Mouse (Mus musculus) frontal cortex, postnatal 25 days (tissue): Measurements from ENCODE around the gene Dner.

Source experiments
- DNase-seq, 2 experiments: peaks; one replicate each; pipeline ENCODE4 v3.0.0; 2022; ENCODE audit warnings: low spot score in 2 of 2

Gene Dner

DNA sequence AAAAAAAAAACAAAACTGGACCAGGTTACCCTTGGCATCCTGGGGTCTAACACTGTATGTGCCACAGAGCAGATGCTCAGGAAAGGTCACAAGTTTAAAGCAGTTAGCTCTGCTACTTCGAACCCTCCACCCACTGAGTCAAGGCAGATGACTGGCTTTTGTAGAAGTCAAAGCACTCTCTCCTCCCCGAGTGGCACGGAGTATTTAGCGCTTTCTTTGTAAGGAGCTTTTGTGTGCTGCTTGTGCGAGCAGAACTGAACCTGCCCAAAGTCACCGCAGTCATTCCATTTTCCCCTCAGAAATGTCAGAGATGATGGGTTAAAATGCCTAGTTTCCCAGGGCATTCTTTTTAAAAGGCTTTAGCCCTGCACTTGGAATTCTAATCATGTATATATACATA, 59.1 kb downstream of the Dner start:
- DNase-seq, result no peak

- no peak for DNase-seq
Measured at GRCm38 (mm10) chr1:84628244-84628643, 67.8 kb downstream of the Dner start.

DNA sequence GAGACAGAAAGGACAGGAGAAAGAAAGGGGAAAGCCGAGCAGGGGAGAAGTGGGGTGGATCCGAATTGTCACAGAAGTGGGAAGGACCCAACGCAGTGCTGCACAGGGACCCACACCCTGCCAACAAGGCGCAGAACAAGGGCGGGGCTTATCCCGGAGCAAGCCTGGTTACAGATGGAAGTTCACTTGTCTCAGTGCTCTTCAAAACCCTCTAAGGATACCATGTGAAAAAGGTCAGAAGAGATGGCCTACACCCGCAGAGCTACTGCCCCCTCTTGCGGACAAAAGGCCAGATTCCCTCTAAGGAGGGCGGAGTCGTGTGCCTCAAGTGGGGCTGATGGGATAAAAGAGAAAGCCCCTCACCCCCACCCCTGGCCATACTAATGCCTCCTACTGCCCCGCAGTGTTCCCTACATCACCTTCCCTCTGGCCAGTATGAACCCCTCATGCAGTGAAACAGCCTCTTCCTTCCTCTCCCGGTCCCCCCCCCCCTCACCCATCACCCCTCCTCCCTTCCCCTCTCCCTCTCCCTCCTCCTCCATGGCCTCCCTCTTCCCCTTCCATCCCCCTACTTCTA, 73.0 kb downstream of the Dner start:
- DNase-seq, result no peak

- peak; percentile 45 for DNase-seq
Measured at GRCm38 (mm10) chr1:84621308-84621707, 74.7 kb downstream of the Dner start.

DNA sequence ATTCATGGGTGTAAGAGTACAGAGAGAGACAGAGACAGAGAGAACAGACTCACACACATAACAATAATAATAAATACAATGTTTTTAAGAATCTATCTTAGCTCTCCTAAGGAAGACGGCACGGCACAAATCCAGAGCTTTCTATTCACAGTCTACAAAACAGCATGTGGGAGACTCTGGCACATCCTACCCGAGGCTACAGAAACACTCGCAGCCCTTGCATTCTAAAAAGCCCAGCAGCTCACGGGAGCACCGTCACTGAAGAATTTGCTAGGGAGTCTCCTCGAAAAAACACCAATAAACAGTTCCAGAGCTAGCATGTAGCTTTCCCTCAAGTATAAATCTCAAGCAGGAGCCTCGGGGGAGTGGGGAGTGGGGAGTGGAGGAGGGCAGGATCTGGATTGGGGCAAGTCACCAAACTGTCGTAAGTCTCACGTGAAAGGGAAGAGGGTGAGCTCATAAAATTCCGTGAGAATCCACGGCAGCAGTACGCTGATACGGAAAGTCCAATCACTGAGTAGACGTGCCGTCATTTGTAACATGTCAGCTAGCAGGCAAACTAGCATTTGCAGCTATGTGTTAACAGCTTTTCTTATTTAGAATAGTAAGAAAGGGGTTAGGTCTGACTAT, 76.8 kb downstream of the Dner start:
- DNase-seq, result peak; percentile 28 to 39

- DNase-seq, result no peak
Measured at GRCm38 (mm10) chr1:84618094-84618493, 77.9 kb downstream of the Dner start.

GRCm38 (mm10) chr1:84616133-84616532, 79.9 kb downstream of the Dner start:
- DNase-seq, result no peak

DNA sequence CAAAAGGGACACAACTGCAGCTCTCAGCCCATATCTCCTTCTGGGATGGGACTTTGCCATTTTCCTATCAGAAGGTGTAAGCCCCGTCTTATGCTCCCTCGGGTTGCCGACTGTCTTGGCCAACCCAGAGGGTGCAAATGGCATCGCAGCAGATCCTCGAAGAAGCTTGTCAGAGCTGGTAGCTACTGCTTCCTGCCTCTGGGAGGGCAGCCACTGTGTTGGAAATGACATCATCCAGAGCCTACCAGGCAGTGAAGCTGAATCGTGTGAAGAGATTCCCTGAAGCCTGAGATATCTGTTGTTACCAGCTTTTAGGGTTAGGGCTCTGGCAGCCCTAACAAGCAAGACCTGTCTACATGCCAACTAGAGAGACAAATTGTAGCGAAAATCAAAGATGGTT, 81.4 kb downstream of the Dner start:
- no peak for DNase-seq

DNA sequence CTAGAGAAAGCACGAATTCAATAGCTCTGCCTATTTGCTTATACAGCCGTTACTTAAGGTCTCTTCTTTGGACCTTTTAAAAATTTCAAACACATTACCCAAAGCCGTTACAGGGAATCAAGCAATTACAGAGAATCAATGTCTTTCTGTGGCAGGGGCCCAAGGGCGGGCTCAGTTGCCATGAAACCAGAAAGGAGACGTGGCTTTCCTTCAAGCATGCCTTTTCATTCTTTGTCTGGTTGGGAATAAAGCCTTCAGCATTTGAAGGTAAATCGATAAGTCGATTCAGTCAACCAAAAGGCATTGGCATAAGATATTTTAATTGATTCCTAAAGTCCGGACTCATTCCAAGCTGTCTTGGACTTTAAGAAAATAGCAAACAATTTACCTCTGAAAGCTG, 82.9 kb downstream of the Dner start:
- no peak for DNase-seq

DNA sequence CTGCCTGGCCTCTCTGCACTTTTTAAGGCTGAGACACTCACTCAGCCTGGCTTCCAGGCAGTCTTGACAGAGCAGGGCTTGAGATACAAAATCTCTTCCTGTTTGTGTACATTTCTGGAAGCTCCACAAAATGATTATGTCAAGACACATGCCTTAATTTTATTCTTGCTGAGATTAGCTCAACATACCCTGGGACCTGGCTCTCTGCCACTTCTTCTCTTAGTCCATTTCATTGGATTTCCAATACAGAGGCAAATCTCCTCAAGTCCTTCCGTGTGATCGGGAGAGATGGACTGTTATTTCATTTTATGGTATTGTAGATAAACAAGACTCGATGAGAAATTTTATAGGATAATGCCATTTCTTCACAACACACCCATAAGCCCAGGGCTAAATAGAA, 84.7 kb downstream of the Dner start:
- DNase-seq, result no peak

DNA sequence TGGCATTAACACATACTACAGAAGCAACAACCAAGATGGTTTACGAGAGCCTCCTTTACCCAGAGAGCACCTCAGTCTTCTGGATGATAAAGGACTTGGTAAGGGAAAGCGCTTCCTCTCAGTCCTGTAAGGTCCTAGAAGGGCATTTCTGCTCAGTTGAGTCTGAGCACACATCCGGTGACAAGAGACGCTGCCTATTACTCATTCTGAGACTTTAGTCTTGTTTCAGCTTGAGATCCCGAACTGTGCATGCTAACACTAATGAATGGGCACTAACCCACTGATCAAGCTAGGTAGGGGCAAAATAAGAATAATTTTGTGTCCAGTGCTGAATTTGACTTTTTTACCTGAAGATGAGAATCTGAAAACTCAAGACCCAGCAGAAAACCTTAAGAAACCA, 97.0 kb downstream of the Dner start:
- DNase-seq, result no peak

DNA sequence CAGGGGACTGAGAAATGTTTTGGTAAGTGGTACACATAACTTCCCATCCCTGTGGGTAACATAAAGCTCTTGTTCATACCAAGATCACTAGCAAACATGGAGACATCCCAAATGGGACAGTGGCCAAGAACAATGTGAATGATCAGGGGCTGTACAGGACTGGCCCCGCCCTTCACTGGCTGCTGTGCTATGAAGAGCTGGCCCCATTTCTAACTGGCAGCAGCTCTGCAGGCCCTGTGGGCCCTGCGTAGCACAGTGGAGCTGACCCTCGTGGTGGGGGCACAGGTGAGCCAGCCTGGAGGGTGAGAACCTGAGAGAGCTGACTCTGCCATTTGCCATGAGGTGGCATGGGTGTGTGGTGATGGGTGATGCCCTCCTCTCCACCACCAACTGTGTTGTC, 100.0 kb downstream of the Dner start:
- no peak for DNase-seq

DNA sequence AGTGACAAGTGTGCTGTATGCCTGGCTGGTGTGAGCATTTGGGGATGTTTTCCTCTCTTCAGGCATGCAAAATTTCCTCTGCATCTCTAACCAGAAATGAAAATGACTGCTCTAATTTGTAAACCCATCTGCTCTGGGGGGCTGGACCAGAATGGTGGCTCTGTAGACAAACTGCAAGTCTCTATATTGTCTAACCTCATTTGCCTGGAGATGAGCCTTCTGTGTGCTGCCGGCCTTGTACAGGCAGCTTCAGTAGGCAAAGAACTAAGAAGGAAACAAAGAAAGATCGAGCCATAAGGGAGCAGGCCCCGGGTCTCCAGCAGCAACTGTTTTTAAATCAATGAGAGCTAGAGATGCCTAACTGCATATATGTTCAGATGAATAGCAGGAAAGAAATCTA, 103.6 kb downstream of the Dner start:
- no peak for DNase-seq

DNA sequence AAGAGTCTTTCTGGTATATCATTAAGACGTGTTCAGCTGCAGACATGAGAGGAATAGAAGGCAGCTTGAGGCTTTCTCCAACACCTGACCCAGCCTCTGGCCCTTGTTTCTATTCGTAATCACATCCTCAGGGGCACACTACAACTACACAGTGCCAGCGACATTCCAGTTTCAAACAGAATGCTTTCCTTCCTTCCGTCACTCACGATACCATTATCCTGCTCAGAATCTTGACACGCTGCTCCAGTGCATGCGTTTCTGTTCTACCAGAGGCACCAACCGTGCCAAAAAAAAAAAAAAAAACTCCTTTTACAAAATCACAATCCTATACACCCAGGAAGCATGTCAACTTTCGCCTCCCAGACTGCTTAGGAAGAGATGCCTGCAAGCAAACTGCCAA, 105.5 kb downstream of the Dner start:
- DNase-seq, result no peak

GRCm38 (mm10) chr1:84585434-84585833, 110.6 kb downstream of the Dner start:
- DNase-seq, result no peak

DNA sequence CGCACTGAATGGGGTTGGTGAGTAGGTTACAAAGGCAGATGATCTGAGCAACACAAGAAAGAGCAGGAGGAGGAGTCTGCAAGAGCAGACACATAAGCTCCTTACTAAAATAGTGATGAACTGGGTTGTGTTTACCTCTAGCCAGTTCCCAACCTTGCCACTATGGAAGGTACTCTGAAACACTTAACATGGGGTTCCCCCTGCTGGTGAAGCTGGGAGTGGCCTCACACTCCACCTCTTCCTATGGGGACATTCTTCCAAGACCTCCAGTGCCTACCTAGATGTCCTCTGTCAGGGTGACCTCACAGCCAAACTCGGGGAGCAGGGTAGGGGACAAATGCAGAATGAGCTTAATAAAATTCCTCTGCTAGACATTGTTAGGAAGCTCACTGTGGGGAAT, 114.2 kb downstream of the Dner start:
- peak; percentile 74 to 77 for DNase-seq

DNA sequence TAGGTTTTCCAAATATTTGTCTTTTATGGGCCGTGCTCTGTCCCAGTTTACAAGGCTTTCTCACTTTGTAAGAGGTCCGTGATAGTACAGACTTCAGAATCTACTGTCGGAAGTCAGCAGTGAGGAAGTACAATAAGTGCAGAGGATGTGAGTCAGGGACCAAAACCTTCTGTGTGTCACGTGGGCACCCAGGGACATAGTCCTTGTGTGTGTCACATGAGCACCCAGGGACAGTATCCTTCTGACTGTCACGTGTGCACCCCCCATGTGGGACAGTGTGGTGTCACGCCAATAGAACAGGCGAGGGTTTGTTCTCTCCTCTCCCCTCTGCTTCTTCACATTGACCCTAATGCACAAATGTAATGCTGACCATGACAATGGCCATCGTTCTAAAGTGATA, 134.2 kb downstream of the Dner start:
- DNase-seq, result no peak

- DNase-seq, result no peak
Measured at GRCm38 (mm10) chr1:84561387-84561786, 134.6 kb downstream of the Dner start.

GRCm38 (mm10) chr1:84556546-84557511, 139.2 kb downstream of the Dner start:
- DNase-seq, result no peak

GRCm38 (mm10) chr1:84552005-84552404, 144.0 kb downstream of the Dner start:
- no peak for DNase-seq

DNA sequence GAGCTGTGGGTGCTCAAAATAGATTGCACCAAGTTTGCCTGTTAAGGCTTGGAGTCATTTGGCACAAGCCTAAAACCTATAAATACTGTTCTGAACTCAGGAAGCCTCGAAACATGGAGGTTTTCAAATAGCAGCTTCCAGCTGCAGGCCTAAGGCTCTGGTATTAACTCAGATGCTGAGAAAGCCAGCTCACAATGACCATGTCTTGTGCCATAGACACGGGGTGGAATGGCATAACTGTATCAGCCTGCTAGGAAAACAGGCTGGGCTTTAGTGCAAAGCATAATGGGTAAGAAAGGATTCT, 146.0 kb downstream of the Dner start:
- DNase-seq, result no peak

- DNase-seq, result no peak
Measured at GRCm38 (mm10) chr1:84549367-84550064, 146.5 kb downstream of the Dner start.
